Mouse (Mus musculus): ENCODE data around the gene Pnpla6.
"Not testable (repeated sequence)": the region's sequence is repeated elsewhere in the genome, so short reads cannot be mapped to it uniquely, and the experiment has no call there.

Gene Pnpla6

GRCm38 (mm10) chr8:3576211-3576960, 61.2 kb downstream of the Pnpla6 start:
- no peak for DNase-seq (ENCODE audit: low spot score)

GRCm38 (mm10) chr8:3579390-3580364, 64.5 kb downstream of the Pnpla6 start:
- DNase-seq (ENCODE audit: low spot score) = no peak

- not testable (repeated sequence) for DNase-seq (ENCODE audit: low spot score)
Observed at GRCm38 (mm10) chr8:3581961-3582360, 66.8 kb downstream of the Pnpla6 start.

GRCm38 (mm10) chr8:3586452-3586851, 71.3 kb downstream of the Pnpla6 start:
- no peak for DNase-seq (ENCODE audit: low spot score)

GRCm38 (mm10) chr8:3586993-3587390, 71.8 kb downstream of the Pnpla6 start, which contains the start of gene Camsap3:
Gene Camsap3, plus strand, starts transcription at chr8:3587293.
- no peak for DNase-seq (ENCODE audit: low spot score)

- DNase-seq (ENCODE audit: low spot score) = no peak
Observed at GRCm38 (mm10) chr8:3587391-3588257, 72.4 kb downstream of the Pnpla6 start.

- no peak for DNase-seq (ENCODE audit: low spot score)
Observed at GRCm38 (mm10) chr8:3588258-3588633, 73.1 kb downstream of the Pnpla6 start.

- DNase-seq (ENCODE audit: low spot score) = peak; percentile 70
Observed at GRCm38 (mm10) chr8:3593470-3593869, 78.3 kb downstream of the Pnpla6 start.
